Mouse (Mus musculus) small intestine, adult 2 months (tissue): Measurements from ENCODE around the gene Akap8.

Source experiments
- CTCF ChIP-seq: fragments of 200-500 bp; IDR thresholded peaks from 2 replicates; pipeline ENCODE4 v1.5.1; 2012; ENCODE audit warnings: low read depth, mild to moderate bottlenecking, control low read depth, inconsistent platforms, low read length, moderate library complexity, mixed read lengths; ENCODE audit not compliant: insufficient replicate concordance, insufficient read length; ENCODE audit errors: extremely low read depth
- POLR2A ChIP-seq: fragments of 200-500 bp; IDR thresholded peaks from 2 replicates; pipeline ENCODE4 v1.6.1; 2012; ENCODE audit warnings: low read depth, mild to moderate bottlenecking, control low read depth, inconsistent platforms, low read length, moderate library complexity

GRCm38 (mm10) chr17:32315560-32315959 is 5.5 kb downstream of the Akap8 start:
- TF ChIP-seq CTCF (no peak), POLR2A (no peak)
